Mouse (Mus musculus): Measurements from ENCODE around the gene Gm2888. TPM values are rescaled to one million over a fixed set of nuclear protein-coding genes. Genes with fewer than 3 reads are reported as not detected.
A peak's percentile ranks its signal among the peaks of the same experiment; 100 is the strongest.
"Not testable (repeated sequence)": the region's sequence is repeated elsewhere in the genome, so short reads cannot be mapped to it uniquely, and the experiment has no call there.

The Gm2888 gene
- total RNA-seq (2021), result not detected
- long read RNA-seq, experiment 1, result 0 reads
- long read RNA-seq, experiment 2, result 0 reads

- DNase-seq (ENCODE audit: low spot score in 2 of 2), result not testable (repeated sequence)
Observed at GRCm38 (mm10) chr14:3029702-3030101, at the start of gene Gm2888. TSS of gene Gm2888 (plus strand) at chr14:3030002.

GRCm38 (mm10) chr14:3048727-3049512, 19.1 kb downstream of the Gm2888 start, which contains the start of gene Gm2897:
TSS of gene Gm2897 (plus strand) at chr14:3049285.
- peak in 1 of 2 experiments; percentile 5 for DNase-seq (ENCODE audit: low spot score in 2 of 2)

GRCm38 (mm10) chr14:3049513-3049800, 19.7 kb downstream of the Gm2888 start:
- peak; percentile 8 to 18 for DNase-seq (ENCODE audit: low spot score in 2 of 2)

GRCm38 (mm10) chr14:3050087-3050486, 20.3 kb downstream of the Gm2888 start:
- DNase-seq (ENCODE audit: low spot score in 2 of 2), result not testable (repeated sequence)

Other genes with a start within 250 kb of the Gm2888 start
- gene Gm2897, start 19.3 kb downstream of the Gm2888 start, total RNA-seq (2021), result under 1 TPM; 0.39 to 0.47 TPM
- not detected for gene Gm10340, start 104.0 kb downstream of the Gm2888 start, total RNA-seq (2021)
- gene Gm5795, start 158.3 kb downstream of the Gm2888 start, total RNA-seq (2021), result not detected
- 1 to 10 TPM; 1.9 to 2.0 TPM for gene D830030K20Rik, start 178.5 kb downstream of the Gm2888 start, total RNA-seq (2021)